In the genomic region with DNA sequence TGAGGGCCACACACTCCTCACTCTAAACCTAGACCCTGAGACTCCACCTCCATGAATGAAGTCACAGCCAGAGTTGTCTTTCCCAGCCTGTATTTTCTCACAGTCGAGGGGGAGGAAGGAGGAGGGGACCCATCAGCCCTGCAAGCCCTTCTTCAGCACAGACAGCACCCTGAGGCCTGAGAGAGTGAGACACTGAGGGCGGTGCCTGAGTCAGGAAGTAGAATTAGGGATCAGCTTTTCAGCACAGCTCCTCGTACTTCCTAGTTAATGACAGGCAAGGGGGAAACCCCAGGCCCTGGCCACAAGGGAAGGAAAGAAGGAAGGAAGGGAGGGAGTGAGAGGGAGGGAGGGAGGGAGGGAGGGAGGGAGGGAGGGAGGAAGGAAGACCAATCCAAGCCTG, we compare ENCODE assay signal across 12 mouse cellular contexts. TPM values are rescaled to one million over a fixed set of nuclear protein-coding genes. Genes with fewer than 3 reads are reported as not detected.
DNase-seq lines count a peak whose midpoint lies in the region; ATAC-seq and TF ChIP-seq lines count a peak whose summit lies in the region.
"Had no signal": no experiment of that assay in that cellular context is flagged by ENCODE, and none has a peak within 500 bp of the region (broad histone marks: within the 10 kb centered on the region; RNA-seq: fewer than 3 reads in every experiment).

No protein-coding gene starts in this region.

- no peak for TF ChIP-seq CTCF in bone marrow macrophage, adult 2 months (IDR thresholded peaks at IDR 0.05; ENCODE audit: low read depth, low read length)

- H3K27ac ChIP-seq in heart, embryonic 11.5 days (ENCODE audit: low read depth, low read length) = no peak overlapping the region
- H3K27ac ChIP-seq in lung, embryonic 16.5 days (ENCODE audit: low read length) = no peak overlapping the region
- H3K27ac ChIP-seq in bone marrow macrophage, adult 2 months (ENCODE audit: insufficient read depth, low read depth, low read length) = peak overlapping the region; percentile 13
- H3K27ac ChIP-seq: liver, embryonic 15.5 days; stomach, embryonic 15.5 days had no signal

- no peak overlapping the region for H3K4me3 ChIP-seq in heart, embryonic 11.5 days (ENCODE audit: low read depth, low read length)
- no peak overlapping the region for H3K4me3 ChIP-seq in lung, embryonic 16.5 days (ENCODE audit: low read length)
- no peak overlapping the region for H3K4me3 ChIP-seq in bone marrow macrophage, adult 2 months (ENCODE audit: insufficient read depth, low read length)
- H3K4me3 ChIP-seq: liver, embryonic 15.5 days; stomach, embryonic 15.5 days had no signal

- H3K36me3 ChIP-seq in heart, embryonic 11.5 days (ENCODE audit: control insufficient read depth, insufficient read depth, low read length) = no peaks in the 10 kb centered on the region
- no peaks in the 10 kb centered on the region for H3K36me3 ChIP-seq in lung, embryonic 16.5 days (ENCODE audit: control insufficient read depth, insufficient read depth, low read length)
- H3K36me3 ChIP-seq: liver, embryonic 15.5 days; stomach, embryonic 15.5 days had no signal

- H3K27me3 ChIP-seq in heart, embryonic 11.5 days (ENCODE audit: control insufficient read depth, insufficient read depth, low read length) = no peaks in the 10 kb centered on the region
- H3K27me3 ChIP-seq in lung, embryonic 16.5 days (ENCODE audit: control insufficient read depth, insufficient read depth, low read depth, low read length) = no peaks in the 10 kb centered on the region

- DNase-seq in heart, postnatal 36 days = no peak
- DNase-seq in lung, postnatal 14 days = no peak
- no peak for DNase-seq in cerebellum, adult 11-12 months
- DNase-seq: embryo, embryonic 11 days; right cerebral cortex, postnatal 14 days had no signal

- no peak for TF ChIP-seq POLR2A in bone marrow macrophage, adult 2 months (IDR thresholded peaks at IDR 0.05; ENCODE audit: borderline replicate concordance, low read depth, low read length)

- peak overlapping the region; percentile 28; the same call in 1 of the 2 replicates for H3K9ac ChIP-seq in heart, embryonic 11.5 days (ENCODE audit: low read depth, low read length)
- 0 out of 2 replicates have a peak overlapping the region, but pooled peaks have one; percentile 26 for H3K9ac ChIP-seq in lung, embryonic 16.5 days (ENCODE audit: low read length)
- H3K9ac ChIP-seq: liver, embryonic 15.5 days; stomach, embryonic 15.5 days had no signal

- peaks cover 8% of the 10 kb centered on the region for H3K4me1 ChIP-seq in heart, embryonic 11.5 days (ENCODE audit: control insufficient read depth, insufficient read depth, low read length)
- H3K4me1 ChIP-seq in lung, embryonic 16.5 days (replicated peaks; ENCODE audit: control insufficient read depth, insufficient read depth, low read length) = no peaks in the 10 kb centered on the region
- peaks cover 7% of the 10 kb centered on the region for H3K4me1 ChIP-seq in bone marrow macrophage, adult 2 months (ENCODE audit: control insufficient read depth, insufficient read depth, low read length)
- H3K4me1 ChIP-seq: stomach, embryonic 15.5 days had no signal

- intact Hi-C loops in heart, postnatal 36 days (cut with DNase I) = no loop called here

- no peaks in the 10 kb centered on the region for H3K9me3 ChIP-seq in heart, embryonic 11.5 days (replicated peaks; ENCODE audit: control insufficient read depth, low read length)
- no peaks in the 10 kb centered on the region for H3K9me3 ChIP-seq in lung, embryonic 16.5 days (ENCODE audit: control insufficient read depth, low read length)
- H3K9me3 ChIP-seq: liver, embryonic 15.5 days; stomach, embryonic 15.5 days had no signal

- WGBS in heart, embryonic 11.5 days (ENCODE audit: insufficient replicate concordance) = 15% methylated on average over 3 of the region's 3 CpGs
- 6% methylated on average over 3 of the region's 3 CpGs for WGBS in lung, embryonic 16.5 days

- peak; percentile 49 for ATAC-seq in heart, embryonic 11.5 days (replicated peaks; ENCODE audit: insufficient number of reproducible peaks, low FRiP score, low TSS enrichment)
- ATAC-seq in lung, embryonic 16.5 days (ENCODE audit: low read depth) = peak; percentile 47; the same call in 1 of the 2 replicates
- peak; percentile 22; the same call in 1 of the 2 replicates for ATAC-seq in monocyte, adult 5-6 weeks (replicated peaks; ENCODE audit: insufficient number of reproducible peaks, low FRiP score, low TSS enrichment, poor library complexity, severe bottlenecking)
- no peak for ATAC-seq in activated CD4-positive, CD25-positive, alpha-beta regulatory T cell, adult 4 months

- H3K4me2 ChIP-seq in heart, embryonic 11.5 days = no peak overlapping the region
- H3K4me2 ChIP-seq in lung, embryonic 16.5 days (ENCODE audit: low read depth, low read length) = no peak overlapping the region
- H3K4me2 ChIP-seq: liver, embryonic 15.5 days; stomach, embryonic 15.5 days had no signal

RNA-seq across cellular contexts. Expression of a gene that starts 11.9 kb away (rescaled TPM):
- 1.3 and 1.5 TPM in 2 replicates for polyA plus RNA-seq in heart, embryonic 11.5 days (2014; fragmentation: Nextera tagmentation; extraction: Ambion mirVana)
- total RNA-seq in heart, postnatal 36 days (2021) = under 1 TPM; 0.65 to 0.75 TPM
- 0.62 and 1.3 TPM in 2 replicates for polyA plus RNA-seq in lung, embryonic 16.5 days (2015; fragmentation: Nextera tagmentation; extraction: Ambion mirVana)
- polyA plus RNA-seq in bone marrow macrophage, adult 2 months (2012; ENCODE audit: insufficient read depth, insufficient read length, missing spikeins) = not detected in 2 replicates
- total RNA-seq in monocyte, adult 5-6 weeks (2017) = not detected in 3 replicates
- not detected for polyA plus RNA-seq in activated CD4-positive, CD25-positive, alpha-beta regulatory T cell, adult 4 months (2017; shearing (Covaris generic))

RNA-seq across cellular contexts. Expression of a gene that starts 14.5 kb away (rescaled TPM):
- polyA plus RNA-seq in heart, embryonic 11.5 days (2014; fragmentation: Nextera tagmentation; extraction: Ambion mirVana) = 169 and 181 TPM in 2 replicates
- 100 to 1,000 TPM; 127 to 143 TPM for total RNA-seq in heart, postnatal 36 days (2021)
- 115 and 116 TPM in 2 replicates for polyA plus RNA-seq in lung, embryonic 16.5 days (2015; fragmentation: Nextera tagmentation; extraction: Ambion mirVana)
- 46.7 and 51.3 TPM in 2 replicates for polyA plus RNA-seq in bone marrow macrophage, adult 2 months (2012; ENCODE audit: insufficient read depth, insufficient read length, missing spikeins)
- 12.9 to 40.9 TPM (median 17.1 TPM) in 3 replicates for total RNA-seq in monocyte, adult 5-6 weeks (2017)
- polyA plus RNA-seq in activated CD4-positive, CD25-positive, alpha-beta regulatory T cell, adult 4 months (2017; shearing (Covaris generic)) = 10 to 100 TPM; 39.9 to 67.9 TPM

RNA-seq across cellular contexts. Expression of a gene that starts 24.4 kb away (rescaled TPM):
- 2.4 and 3.5 TPM in 2 replicates for polyA plus RNA-seq in heart, embryonic 11.5 days (2014; fragmentation: Nextera tagmentation; extraction: Ambion mirVana)
- total RNA-seq in heart, postnatal 36 days (2021) = 10 to 100 TPM; 20.5 to 21.6 TPM
- 0.36 and 0.57 TPM in 2 replicates for polyA plus RNA-seq in lung, embryonic 16.5 days (2015; fragmentation: Nextera tagmentation; extraction: Ambion mirVana)
- polyA plus RNA-seq in bone marrow macrophage, adult 2 months (2012; ENCODE audit: insufficient read depth, insufficient read length, missing spikeins) = not detected in 2 replicates
- not detected in 3 replicates for total RNA-seq in monocyte, adult 5-6 weeks (2017)
- polyA plus RNA-seq in activated CD4-positive, CD25-positive, alpha-beta regulatory T cell, adult 4 months (2017; shearing (Covaris generic)) = not detected
- polyA plus RNA-seq: liver, embryonic 15.5 days had no signal

RNA-seq across cellular contexts. Expression of a gene that starts 43.1 kb away (rescaled TPM):
- polyA plus RNA-seq in heart, embryonic 11.5 days (2014; fragmentation: Nextera tagmentation; extraction: Ambion mirVana) = 75.1 and 87.1 TPM in 2 replicates
- 10 to 100 TPM; 87.6 to 87.9 TPM for total RNA-seq in heart, postnatal 36 days (2021)
- polyA plus RNA-seq in lung, embryonic 16.5 days (2015; fragmentation: Nextera tagmentation; extraction: Ambion mirVana) = 94.0 TPM in 2 replicates
- polyA plus RNA-seq in bone marrow macrophage, adult 2 months (2012; ENCODE audit: insufficient read depth, insufficient read length, missing spikeins) = 82.1 and 89.3 TPM in 2 replicates
- 21.7 to 29.0 TPM (median 23.3 TPM) in 3 replicates for total RNA-seq in monocyte, adult 5-6 weeks (2017)
- 10 to 100 TPM; 23.7 to 25.6 TPM for polyA plus RNA-seq in activated CD4-positive, CD25-positive, alpha-beta regulatory T cell, adult 4 months (2017; shearing (Covaris generic))

RNA-seq across cellular contexts. Expression of a gene that starts 43.1 kb away (rescaled TPM):
- polyA plus RNA-seq in heart, embryonic 11.5 days (2014; fragmentation: Nextera tagmentation; extraction: Ambion mirVana) = 8.9 and 10.6 TPM in 2 replicates
- total RNA-seq in heart, postnatal 36 days (2021) = 1 to 10 TPM; 3.1 to 3.2 TPM
- polyA plus RNA-seq in lung, embryonic 16.5 days (2015; fragmentation: Nextera tagmentation; extraction: Ambion mirVana) = 9.5 and 9.9 TPM in 2 replicates
- 2.1 and 2.9 TPM in 2 replicates for polyA plus RNA-seq in bone marrow macrophage, adult 2 months (2012; ENCODE audit: insufficient read depth, insufficient read length, missing spikeins)
- 2.0 TPM in 1 of 3 replicates, not detected in the others for total RNA-seq in monocyte, adult 5-6 weeks (2017)
- 1 to 10 TPM; 3.3 to 4.0 TPM for polyA plus RNA-seq in activated CD4-positive, CD25-positive, alpha-beta regulatory T cell, adult 4 months (2017; shearing (Covaris generic))
